Mouse (Mus musculus): ENCODE data around the gene Rad51b.

- TF ChIP-seq CTCF (IDR thresholded peaks at IDR 0.05; ENCODE audit: low read depth, low read length), result no peak
- no peak for TF ChIP-seq GATA1 (IDR thresholded peaks at IDR 0.05; ENCODE audit: borderline replicate concordance, low read length)
- no peak for TF ChIP-seq GATA2 (IDR thresholded peaks at IDR 0.05; ENCODE audit: borderline replicate concordance, low read depth, low read length)
- TF ChIP-seq TAL1 (conservative IDR thresholded peaks at IDR 0.05; ENCODE audit: low read depth, low read length), result no peak
These were observed 458.5 kb downstream of the Rad51b start for GRCm38 (mm10) chr12:79755617-79756016.
